Mouse (Mus musculus) frontal cortex, adult 2 months (tissue): ENCODE measurements around the gene Eef1akmt2. TPM values are rescaled to one million over a fixed set of nuclear protein-coding genes. Genes with fewer than 3 reads are reported as not detected.
A peak's percentile ranks its signal among the peaks of the same experiment; 100 is the strongest.

Experiments used
- DNase-seq, 2 experiments: peaks; one replicate each; pipeline ENCODE4 v3.0.0; 2022; ENCODE audit warnings: low spot score in 1 of 2; ENCODE audit errors: extremely low spot score in 1 of 2
- polyA plus RNA-seq: library from polyadenylated mRNA; depleted of rRNA; stranded (reverse); fragments of >200 nt; gene quantifications from 2 replicates; pipeline ENCODE4 v1.2.3, GENCODE M21; 2012; rRNA removed

Gene Eef1akmt2
- polyA plus RNA-seq, 1 experiment, result 49.4 TPM

DNA sequence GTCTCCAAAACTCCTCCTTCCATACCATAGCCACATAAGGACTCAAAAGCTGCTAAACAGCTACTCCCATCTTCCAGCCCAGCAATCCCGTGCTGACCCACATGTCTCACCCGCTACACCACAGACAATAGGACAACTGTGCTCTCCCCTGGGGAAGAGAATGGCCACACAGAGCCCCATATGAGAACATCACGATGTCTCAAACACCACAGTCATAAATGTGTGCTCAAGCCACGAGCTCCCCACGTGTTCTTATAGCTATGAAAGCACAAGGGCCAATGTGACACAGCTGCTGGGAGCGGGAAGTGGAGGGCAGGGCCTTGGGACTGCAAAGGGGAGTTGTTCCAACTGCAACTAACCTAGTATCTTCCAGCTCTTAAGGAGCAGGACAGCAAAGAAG lies 59.0 kb downstream of the Eef1akmt2 start:
- DNase-seq, result no peak

DNA sequence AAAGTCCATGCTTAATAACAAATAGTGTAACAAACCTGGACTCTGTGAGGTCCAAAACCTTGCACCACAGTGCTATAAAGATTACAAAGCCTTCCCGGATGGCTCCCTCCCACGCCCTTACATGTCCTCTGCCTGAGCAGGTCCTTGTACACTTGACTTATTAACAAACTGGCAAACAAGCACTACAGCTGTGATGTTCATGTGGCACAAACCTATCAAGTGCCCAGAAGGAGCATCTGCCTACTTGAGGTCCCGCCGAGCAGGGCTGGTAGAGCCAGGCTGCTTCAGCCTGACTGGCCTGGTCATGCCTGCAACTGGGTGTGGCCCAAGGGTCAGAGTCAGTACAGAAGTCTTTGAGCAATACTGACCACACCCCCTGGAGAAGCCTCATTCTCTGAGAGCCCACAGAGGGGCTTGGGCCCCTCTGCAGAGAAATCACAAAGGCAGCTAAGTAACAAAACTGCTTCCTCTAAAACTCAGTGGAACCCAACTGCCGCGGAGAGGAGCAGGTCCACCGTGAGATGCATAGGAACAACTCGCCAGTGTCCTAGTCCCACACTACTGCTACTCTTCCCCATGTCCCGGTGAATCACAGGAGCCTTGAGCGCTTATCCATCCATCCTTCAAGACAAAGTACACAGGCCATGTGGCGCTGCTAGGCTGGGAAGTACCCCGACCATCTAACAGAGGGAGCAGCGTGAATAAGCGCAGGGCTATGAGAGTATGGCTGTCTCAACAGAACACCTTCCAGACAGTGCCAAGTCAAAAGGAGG lies 61.8 kb downstream of the Eef1akmt2 start:
- DNase-seq, result no peak

DNA sequence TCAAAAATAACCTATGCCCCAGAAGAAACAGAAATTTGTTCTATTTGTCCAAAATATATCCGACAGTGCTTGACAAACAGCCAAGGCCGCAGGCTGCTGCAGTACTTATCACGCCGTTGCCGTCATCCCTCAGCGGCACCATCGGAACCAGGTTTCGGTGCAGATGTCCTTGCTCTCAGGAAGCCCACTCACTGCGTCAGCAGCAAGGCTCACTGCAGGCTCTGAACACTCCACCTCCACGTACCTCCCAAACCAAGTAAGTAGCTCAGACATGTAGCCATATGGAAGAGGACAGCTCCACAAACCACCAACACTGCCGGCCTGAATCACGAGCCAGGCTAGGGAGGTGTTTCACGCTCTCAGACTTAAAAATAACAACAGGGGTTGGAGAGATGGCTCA lies 63.6 kb downstream of the Eef1akmt2 start:
- peak; percentile 90 to 92 for DNase-seq

GRCm38 (mm10) chr7:132787496-132788190 lies 64.8 kb downstream of the Eef1akmt2 start:
- DNase-seq, result no peak

GRCm38 (mm10) chr7:132787022-132787421 lies 65.5 kb downstream of the Eef1akmt2 start:
- DNase-seq, result no peak

DNA sequence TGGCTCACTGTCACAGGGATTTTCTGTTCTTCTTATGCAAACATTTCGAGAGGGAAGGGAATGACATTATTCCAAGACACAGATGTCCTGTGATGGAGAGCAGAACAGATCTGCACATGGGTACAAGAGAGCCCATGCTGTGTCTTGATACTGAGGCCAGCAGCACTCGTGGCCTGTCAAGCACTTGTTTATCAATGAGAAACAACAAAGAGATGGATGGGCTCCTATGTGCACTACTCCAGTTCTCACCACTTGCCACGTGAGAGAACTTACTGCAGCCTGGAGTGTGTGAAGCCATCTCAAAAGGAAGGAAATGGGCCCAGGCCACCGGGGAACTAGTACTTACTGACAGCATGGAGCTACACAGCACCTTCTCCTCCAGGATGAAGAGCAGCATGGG lies 66.0 kb downstream of the Eef1akmt2 start:
- no peak for DNase-seq

DNA sequence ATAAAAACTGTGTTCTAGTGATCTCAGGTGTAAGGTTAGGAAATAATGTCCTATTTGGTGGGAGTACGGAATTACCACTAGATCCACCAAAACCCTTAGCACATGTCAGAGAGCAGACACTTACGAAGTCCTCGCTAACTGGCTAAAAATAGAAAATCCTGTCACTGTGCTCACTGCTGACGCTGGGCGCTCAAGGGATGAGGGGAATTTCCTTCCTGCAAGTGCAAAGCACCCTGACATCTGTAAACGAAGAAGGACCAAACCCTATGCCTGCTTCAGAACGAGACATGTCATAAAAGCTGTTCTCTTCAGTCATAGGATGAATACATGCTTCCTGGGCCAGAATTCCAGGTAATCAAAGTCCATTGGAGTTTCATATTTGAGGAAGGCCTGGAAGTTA lies 66.5 kb downstream of the Eef1akmt2 start:
- no peak for DNase-seq

GRCm38 (mm10) chr7:132784101-132784500 lies 68.4 kb downstream of the Eef1akmt2 start:
- no peak for DNase-seq

GRCm38 (mm10) chr7:132781850-132782249 lies 70.6 kb downstream of the Eef1akmt2 start:
- DNase-seq, result no peak

GRCm38 (mm10) chr7:132781130-132781814 lies 71.2 kb downstream of the Eef1akmt2 start:
- no peak for DNase-seq

DNA sequence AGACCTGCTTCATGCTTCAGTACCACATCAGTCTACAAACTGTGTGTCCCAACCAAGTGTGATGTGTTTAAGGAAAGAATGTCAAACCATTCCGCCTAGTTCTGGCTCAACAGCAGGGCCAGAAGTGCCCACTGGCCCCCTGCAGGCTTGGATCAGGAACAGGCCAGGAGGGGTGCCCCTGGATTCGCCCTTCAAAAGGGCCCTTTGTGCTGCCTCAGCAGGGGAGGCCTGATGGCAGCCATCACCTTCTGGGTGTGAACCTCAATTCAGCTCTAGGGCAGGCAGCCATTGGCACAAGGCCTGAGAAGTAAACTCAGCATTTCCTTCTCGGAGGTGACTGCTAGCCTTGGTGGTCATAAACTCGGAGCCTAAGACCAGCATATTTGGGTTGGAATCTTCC lies 71.9 kb downstream of the Eef1akmt2 start:
- DNase-seq, result peak in 1 of 2 experiments; percentile 42

- no peak for DNase-seq
Observed at GRCm38 (mm10) chr7:132778630-132779029, 73.8 kb downstream of the Eef1akmt2 start.

DNA sequence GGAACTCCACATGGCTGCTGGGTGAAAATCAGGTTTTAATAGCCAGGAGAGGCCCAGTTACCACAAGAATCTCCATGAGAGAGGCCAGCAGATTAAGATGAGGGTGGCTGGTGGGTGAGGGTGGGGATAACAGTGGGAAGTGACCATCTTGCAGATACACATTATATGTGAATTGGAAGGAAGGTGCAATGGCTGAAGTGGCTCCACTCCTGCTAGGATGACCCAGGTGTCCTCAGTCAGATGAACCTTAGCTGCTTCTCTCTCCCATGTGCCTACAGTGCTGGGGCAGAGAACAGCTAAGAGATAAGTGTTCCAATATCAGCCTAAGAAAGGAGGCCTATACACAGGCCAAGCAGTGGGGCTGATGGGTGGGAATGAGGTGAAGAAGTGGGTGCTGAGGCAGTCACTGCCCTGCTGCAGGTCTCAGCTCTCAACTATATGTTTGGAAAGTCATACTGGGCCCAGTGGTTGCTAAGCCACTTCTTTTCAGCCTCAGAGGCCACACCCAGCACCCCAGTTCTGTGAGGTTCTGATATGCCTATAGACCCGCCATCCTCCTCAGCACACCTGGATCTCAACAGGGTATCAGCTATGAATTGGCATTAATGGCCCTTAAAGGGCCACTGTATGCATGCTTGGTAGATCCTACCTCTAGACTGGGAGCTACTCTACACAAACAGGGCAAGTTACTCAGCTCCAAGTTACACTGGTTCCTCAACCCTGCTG lies 74.6 kb downstream of the Eef1akmt2 start:
- DNase-seq, result no peak

Other genes with a start within 250 kb of the Eef1akmt2 start
- 29.0 and 29.2 TPM in 2 replicates for gene Lhpp, start 242.0 kb downstream of the Eef1akmt2 start, polyA plus RNA-seq
- 14.7 and 18.2 TPM in 2 replicates for gene Fam53b, start 38.8 kb downstream of the Eef1akmt2 start, polyA plus RNA-seq
- gene Abraxas2, start 6.6 kb upstream of the Eef1akmt2 start, polyA plus RNA-seq, result 22.9 and 24.2 TPM in 2 replicates
- 29.0 and 29.4 TPM in 2 replicates for gene Zranb1, start 78.5 kb upstream of the Eef1akmt2 start, polyA plus RNA-seq